Mouse (Mus musculus) ES-Bruce4 (cell line): ENCODE measurements around the gene Cks2. TPM values are rescaled to one million over a fixed set of nuclear protein-coding genes. Genes with fewer than 3 reads are reported as not detected.

Experiments
- H3K27ac ChIP-seq: 2 replicates; pipeline ENCODE4 v1.5.1; 2012; ENCODE audit warnings: low read length, inconsistent platforms; ENCODE audit not compliant: insufficient read depth
- H3K27me3 ChIP-seq: 2 replicates; pipeline ENCODE4 v1.6.1; 2012; ENCODE audit warnings: mild to moderate bottlenecking, low read length, inconsistent platforms; ENCODE audit not compliant: control insufficient read depth, poor library complexity, insufficient read depth, severe bottlenecking
- H3K36me3 ChIP-seq: 2 replicates; pipeline ENCODE4 v1.6.1; 2012; ENCODE audit warnings: inconsistent platforms, mild to moderate bottlenecking, low read length, moderate library complexity; ENCODE audit not compliant: control insufficient read depth, poor library complexity, insufficient read depth, severe bottlenecking
- H3K4me1 ChIP-seq: one replicate; pipeline ENCODE4 v1.8.1; 2011; ENCODE audit warnings: low read length; ENCODE audit not compliant: control insufficient read depth, insufficient read depth
- H3K4me3 ChIP-seq: 2 replicates; pipeline ENCODE4 v1.5.1; 2011; ENCODE audit warnings: low read depth, mild to moderate bottlenecking, low read length
- H3K9ac ChIP-seq: 2 replicates; pipeline ENCODE4 v1.6.1; 2012; ENCODE audit warnings: low read depth, mild to moderate bottlenecking, inconsistent platforms; ENCODE audit not compliant: poor library complexity, severe bottlenecking
- H3K9me3 ChIP-seq: replicated peaks from 2 replicates; pipeline ENCODE4 v1.6.1; 2012; ENCODE audit warnings: mild to moderate bottlenecking, low read length, inconsistent platforms; ENCODE audit not compliant: control insufficient read depth, poor library complexity, insufficient read depth, severe bottlenecking
- CTCF ChIP-seq: IDR thresholded peaks from one replicate; pipeline ENCODE4 v1.8.1; 2011; ENCODE audit warnings: low read depth, low read length
- EP300 ChIP-seq: IDR thresholded peaks from 2 replicates; pipeline ENCODE4 v1.6.1; 2011; ENCODE audit warnings: low read depth, low read length; ENCODE audit not compliant: insufficient read depth
- POLR2A ChIP-seq: IDR thresholded peaks from one replicate; pipeline ENCODE4 v1.8.1; 2011; ENCODE audit warnings: low read length; ENCODE audit not compliant: insufficient read depth
- polyA plus RNA-seq: library from polyadenylated mRNA; stranded (reverse); fragments of >200 nt; gene quantifications from 2 replicates; pipeline ENCODE4 v1.2.4, GENCODE M21; 2011; ENCODE audit warnings: low read depth; ENCODE audit not compliant: missing spikeins, insufficient read depth, insufficient read length

Gene Cks2
- polyA plus RNA-seq, 1 experiment = 423 TPM

DNA sequence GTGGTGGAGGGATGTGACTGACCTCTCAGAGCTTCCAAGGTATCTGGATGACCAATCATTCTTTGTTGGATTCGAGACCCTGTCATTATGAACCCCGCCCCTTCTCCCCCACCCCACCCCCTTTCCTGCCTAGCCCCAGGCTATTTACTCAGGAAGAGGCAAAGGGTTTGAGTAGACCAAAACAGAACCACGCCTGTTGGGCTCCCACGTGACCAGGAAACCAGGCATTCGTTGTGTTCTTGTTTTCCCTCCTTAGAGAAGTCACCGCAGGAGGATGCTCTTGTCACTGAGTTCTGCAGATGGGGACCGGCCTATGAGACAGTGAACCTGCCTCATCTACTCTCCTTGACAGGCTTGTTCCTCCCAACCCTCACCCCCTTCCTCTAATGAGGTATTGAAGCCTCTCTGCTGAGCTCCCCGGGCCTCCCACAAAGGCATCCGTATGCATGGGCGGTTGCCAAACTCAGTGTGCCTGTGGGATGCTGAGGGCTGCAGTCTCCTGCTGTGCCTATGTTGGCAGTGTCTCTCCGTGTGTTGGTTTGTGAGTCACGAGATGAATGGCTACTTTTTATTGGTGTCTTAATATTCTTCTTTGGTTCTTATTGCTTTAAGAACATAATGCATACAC, 28.5 kb upstream of the Cks2 start:
- Histone ChIP-seq H3K27me3 (no peaks in the 10 kb centered on the region), H3K9me3 (no peaks in the 10 kb centered on the region), H3K9ac (no peak overlapping the region), H3K4me1 (no peaks in the 10 kb centered on the region), H3K36me3 (no peaks in the 10 kb centered on the region), H3K27ac (peak overlapping the region; percentile 5; the same call in 1 of the 2 replicates), H3K4me3 (peak overlapping the region; percentile 3; the same call in 1 of the 2 replicates)
- no peak for TF ChIP-seq POLR2A
- 0 out of 2 replicates have a peak, but pooled peaks have one; percentile 16 for TF ChIP-seq EP300

DNA sequence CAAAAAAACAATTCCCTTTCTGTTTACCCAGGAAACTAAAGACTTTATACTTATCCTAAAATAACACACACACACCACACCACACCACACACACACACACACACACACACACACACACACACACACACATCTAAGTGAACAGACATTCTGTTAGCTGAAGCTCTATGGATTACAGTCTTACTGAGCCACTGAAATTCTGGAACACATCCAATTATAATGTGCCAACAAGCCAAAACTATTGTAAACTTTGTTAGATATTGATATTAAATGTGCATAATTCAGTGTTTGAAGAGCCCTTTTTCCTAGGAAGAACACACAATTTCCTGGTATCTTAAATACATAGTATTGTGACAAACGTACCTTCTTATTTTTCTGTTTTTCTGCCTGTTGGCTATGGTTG, 27.7 kb upstream of the Cks2 start:
- Histone ChIP-seq H3K4me1 (no peaks in the 10 kb centered on the region), H3K27ac (no peak overlapping the region), H3K9me3 (no peaks in the 10 kb centered on the region), H3K4me3 (no peak overlapping the region), H3K9ac (no peak overlapping the region), H3K27me3 (no peaks in the 10 kb centered on the region), H3K36me3 (no peaks in the 10 kb centered on the region)
- no peak for TF ChIP-seq CTCF
- TF ChIP-seq POLR2A = no peak
- TF ChIP-seq EP300 = no peak

DNA sequence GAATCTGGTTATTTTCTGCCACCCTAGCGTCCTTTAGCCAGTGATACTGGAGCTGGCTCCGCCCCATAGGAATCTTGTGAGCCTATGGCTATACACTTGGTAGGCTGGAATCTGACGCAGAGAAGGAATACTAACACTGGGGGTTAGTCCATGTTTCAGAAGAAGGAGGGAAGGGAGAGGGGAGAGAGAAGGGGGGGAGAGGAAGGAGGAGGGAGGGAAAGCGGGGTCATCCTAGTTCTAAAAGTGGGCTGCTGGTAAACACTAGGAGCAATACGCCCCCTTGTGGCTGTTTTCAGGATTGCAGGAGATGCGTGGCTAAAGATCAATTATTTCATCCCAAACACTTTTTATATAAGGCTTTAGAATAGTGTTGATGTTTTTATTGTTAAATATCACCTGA, 27.2 kb upstream of the Cks2 start:
- H3K4me3 ChIP-seq = no peak overlapping the region
- no peaks in the 10 kb centered on the region for H3K27me3 ChIP-seq
- no peaks in the 10 kb centered on the region for H3K36me3 ChIP-seq
- TF ChIP-seq POLR2A = no peak
- TF ChIP-seq EP300 = no peak
- TF ChIP-seq CTCF = peak; percentile 62
- no peak overlapping the region for H3K9ac ChIP-seq
- H3K27ac ChIP-seq = no peak overlapping the region
- no peaks in the 10 kb centered on the region for H3K4me1 ChIP-seq
- H3K9me3 ChIP-seq = no peaks in the 10 kb centered on the region

DNA sequence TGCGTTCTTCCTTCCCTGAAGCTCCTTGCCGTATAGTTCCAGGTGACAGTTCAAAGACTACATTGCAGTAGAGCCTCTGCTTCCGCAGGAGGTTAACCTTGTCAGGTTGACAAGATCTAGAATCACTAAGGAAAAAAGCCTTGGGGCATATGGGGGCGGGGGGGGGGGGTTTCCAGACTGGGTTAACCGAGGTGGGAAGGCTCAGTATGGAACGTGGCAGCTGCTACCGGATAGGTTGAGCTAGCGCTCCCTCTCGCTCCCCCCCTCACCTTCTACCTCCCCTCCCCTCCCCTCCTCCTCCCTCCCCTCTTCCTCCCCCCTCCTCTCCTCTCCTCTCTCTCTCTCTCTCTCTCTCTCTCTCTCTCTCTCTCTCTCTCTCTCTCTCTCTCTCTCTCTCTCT, 26.4 kb upstream of the Cks2 start:
- Histone ChIP-seq H3K4me1 (no peaks in the 10 kb centered on the region), H3K27me3 (no peaks in the 10 kb centered on the region), H3K9ac (no peak overlapping the region), H3K4me3 (no peak overlapping the region), H3K9me3 (no peaks in the 10 kb centered on the region), H3K36me3 (no peaks in the 10 kb centered on the region), H3K27ac (no peak overlapping the region)
- no peak for TF ChIP-seq EP300
- no peak for TF ChIP-seq CTCF
- TF ChIP-seq POLR2A = no peak

DNA sequence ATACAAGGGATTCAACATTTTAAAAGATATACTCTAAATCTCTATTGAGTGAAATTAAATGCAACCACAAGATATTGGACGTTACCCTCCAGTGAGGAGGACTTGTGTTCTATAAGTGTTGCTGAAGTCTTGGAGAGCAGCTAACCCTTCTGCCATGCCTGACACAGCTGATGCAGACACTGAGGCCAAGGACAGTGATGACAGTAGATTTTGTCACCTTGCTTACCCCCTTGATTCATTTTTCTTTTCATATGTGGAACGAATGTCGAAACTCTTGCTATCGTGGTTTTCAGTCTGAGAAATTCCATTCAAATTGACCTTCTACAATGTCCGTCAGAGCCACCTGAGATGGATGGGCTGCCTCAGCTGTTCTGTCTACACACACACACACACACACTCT, 22.4 kb upstream of the Cks2 start:
- TF ChIP-seq CTCF (no peak), EP300 (no peak), POLR2A (no peak)
- no peaks in the 10 kb centered on the region for H3K36me3 ChIP-seq
- H3K9ac ChIP-seq = no peak overlapping the region
- H3K27me3 ChIP-seq = no peaks in the 10 kb centered on the region
- H3K9me3 ChIP-seq = no peaks in the 10 kb centered on the region
- H3K27ac ChIP-seq = no peak overlapping the region
- no peak overlapping the region for H3K4me3 ChIP-seq
- H3K4me1 ChIP-seq = no peaks in the 10 kb centered on the region

DNA sequence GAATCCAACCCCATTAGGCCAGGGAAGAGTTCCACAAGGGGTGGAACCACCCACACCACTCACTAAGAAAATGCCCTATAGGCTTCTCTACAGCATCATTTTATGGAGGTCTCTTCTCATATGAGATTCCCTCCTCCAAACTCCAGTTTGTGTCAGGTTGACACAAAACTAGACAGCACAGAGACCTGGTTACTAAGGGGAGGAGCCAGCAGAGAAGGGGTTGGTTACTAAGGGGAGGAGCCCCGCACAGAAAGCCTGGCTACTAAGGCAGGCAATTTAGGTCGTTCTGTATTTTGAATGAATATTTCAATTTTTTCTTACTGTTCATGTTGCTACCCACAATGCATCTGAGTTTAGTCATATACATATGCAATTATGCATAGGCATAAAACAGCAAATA, 21.4 kb upstream of the Cks2 start:
- no peaks in the 10 kb centered on the region for H3K9me3 ChIP-seq
- TF ChIP-seq CTCF = no peak
- TF ChIP-seq POLR2A = no peak
- TF ChIP-seq EP300 = no peak
- H3K9ac ChIP-seq = no peak overlapping the region
- H3K4me3 ChIP-seq = no peak overlapping the region
- no peaks in the 10 kb centered on the region for H3K27me3 ChIP-seq
- no peak overlapping the region for H3K27ac ChIP-seq
- no peaks in the 10 kb centered on the region for H3K4me1 ChIP-seq
- no peaks in the 10 kb centered on the region for H3K36me3 ChIP-seq
